29 mouse cellular contexts compared by ENCODE assay signal in genomic region chr1:123995780-123996179, GRCm38 (mm10). TPM values are rescaled to one million over a fixed set of nuclear protein-coding genes. Genes with fewer than 3 reads are reported as not detected.
DNase-seq lines count a peak whose midpoint lies in the region; ATAC-seq and TF ChIP-seq lines count a peak whose summit lies in the region.
"Had no signal": no experiment of that assay in that cellular context is flagged by ENCODE, and none has a peak within 500 bp of the region (broad histone marks: within the 10 kb centered on the region; RNA-seq: fewer than 3 reads in every experiment).

No protein-coding gene starts in this region.

- no peaks in the 10 kb centered on the region for H3K9me3 ChIP-seq in forebrain, postnatal 0 days (ENCODE audit: low read length)
- H3K9me3 ChIP-seq in forebrain, embryonic 13.5 days (replicated peaks): no peaks in the 10 kb centered on the region
- H3K9me3 ChIP-seq: embryonic facial prominence, embryonic 15.5 days; limb, embryonic 10.5 days; limb, embryonic 15.5 days; liver, embryonic 13.5 days; megakaryocyte, embryonic 14.5 days; midbrain, embryonic 15.5 days had no signal

- DNase-seq in forebrain, postnatal 0 days: peak; percentile 35
- DNase-seq in layer of hippocampus, postnatal 10 days (ENCODE audit: low spot score in 2 of 2): peak; percentile 6 to 14
- no peak for DNase-seq in layer of hippocampus, adult 2 months (ENCODE audit: low spot score in 2 of 2)
- DNase-seq in right cerebral cortex, postnatal 10 days (ENCODE audit: low spot score in 2 of 2): peak; percentile 52 to 67
- DNase-seq in right cerebral cortex, postnatal 14 days: no peak
- no peak for DNase-seq in heart, adult 2 months
- DNase-seq: adrenal gland, postnatal 14 days; cerebellum, adult 18-20 months; cerebellum, postnatal 10 days; gastrocnemius, postnatal 25 days; heart, adult 11 months; heart, postnatal 36 days; kidney, adult 2 months; kidney, postnatal 36 days; liver, embryonic 13.5 days; lung, adult 18-20 months; lung, postnatal 4 days; thymus, postnatal 4 days had no signal

- no peak for TF ChIP-seq POLR2A in heart, adult 2 months (IDR thresholded peaks at IDR 0.05; ENCODE audit: insufficient read depth, low read depth, low read length)

- TF ChIP-seq EP300 in heart, adult 2 months (IDR thresholded peaks at IDR 0.05; ENCODE audit: insufficient read depth, low read depth, low read length): no peak

- no peaks in the 10 kb centered on the region for H3K36me3 ChIP-seq in forebrain, postnatal 0 days (ENCODE audit: insufficient read depth)
- H3K36me3 ChIP-seq in forebrain, embryonic 13.5 days (ENCODE audit: poor library complexity, severe bottlenecking): no peaks in the 10 kb centered on the region
- no peaks in the 10 kb centered on the region for H3K36me3 ChIP-seq in heart, adult 2 months (ENCODE audit: control insufficient read depth, insufficient read depth, low read length)
- H3K36me3 ChIP-seq: embryonic facial prominence, embryonic 15.5 days; limb, embryonic 10.5 days; limb, embryonic 15.5 days; liver, embryonic 13.5 days; midbrain, embryonic 15.5 days had no signal

- 27% methylated on average over 3 of the region's 3 CpGs for WGBS in forebrain, postnatal 0 days
- WGBS in forebrain, embryonic 13.5 days: 53% methylated on average over 3 of the region's 3 CpGs
- WGBS in heart, adult 2 months: 80% methylated on average over 3 of the region's 3 CpGs

- no peak for TF ChIP-seq CTCF in forebrain, postnatal 0 days (IDR thresholded peaks at IDR 0.05; ENCODE audit: low read depth)
- no peak for TF ChIP-seq CTCF in layer of hippocampus, adult 2 months (conservative IDR thresholded peaks at IDR 0.05)
- TF ChIP-seq CTCF in heart, adult 2 months (IDR thresholded peaks at IDR 0.05): no peak

- no peak overlapping the region for H3K4me3 ChIP-seq in forebrain, postnatal 0 days (ENCODE audit: low read depth, low read length)
- H3K4me3 ChIP-seq in forebrain, embryonic 13.5 days: no peak overlapping the region
- no peak overlapping the region for H3K4me3 ChIP-seq in layer of hippocampus, adult 2 months
- no peak overlapping the region for H3K4me3 ChIP-seq in heart, adult 2 months
- H3K4me3 ChIP-seq: embryonic facial prominence, embryonic 15.5 days; limb, embryonic 10.5 days; limb, embryonic 15.5 days; liver, embryonic 13.5 days; megakaryocyte, embryonic 14.5 days; midbrain, embryonic 15.5 days had no signal

- no peaks in the 10 kb centered on the region for H3K4me1 ChIP-seq in forebrain, postnatal 0 days (ENCODE audit: insufficient read depth)
- H3K4me1 ChIP-seq in forebrain, embryonic 13.5 days: no peaks in the 10 kb centered on the region
- H3K4me1 ChIP-seq in heart, adult 2 months (ENCODE audit: control insufficient read depth, insufficient read depth, low read length): no peaks in the 10 kb centered on the region
- H3K4me1 ChIP-seq: embryonic facial prominence, embryonic 15.5 days; limb, embryonic 10.5 days; limb, embryonic 15.5 days; liver, embryonic 13.5 days; megakaryocyte, embryonic 14.5 days; midbrain, embryonic 15.5 days had no signal

- no peak overlapping the region for H3K27ac ChIP-seq in forebrain, postnatal 0 days (ENCODE audit: low read depth, low read length)
- H3K27ac ChIP-seq in forebrain, embryonic 13.5 days: no peak overlapping the region
- no peak overlapping the region for H3K27ac ChIP-seq in layer of hippocampus, adult 2 months
- H3K27ac ChIP-seq in heart, adult 2 months: no peak overlapping the region
- H3K27ac ChIP-seq: embryonic facial prominence, embryonic 15.5 days; hindbrain, embryonic 14.5 days; limb, embryonic 10.5 days; limb, embryonic 15.5 days; liver, embryonic 13.5 days; midbrain, embryonic 15.5 days had no signal

- H3K79me2 ChIP-seq in heart, adult 2 months (replicated peaks; ENCODE audit: control insufficient read depth, insufficient read depth, low read length): no peaks in the 10 kb centered on the region

- H3K9ac ChIP-seq in forebrain, postnatal 0 days: no peak overlapping the region
- H3K9ac ChIP-seq in forebrain, embryonic 13.5 days: no peak overlapping the region
- H3K9ac ChIP-seq in heart, adult 2 months (ENCODE audit: low read depth, low read length): no peak overlapping the region
- H3K9ac ChIP-seq: embryonic facial prominence, embryonic 15.5 days; hindbrain, embryonic 14.5 days; limb, embryonic 15.5 days; liver, embryonic 13.5 days; midbrain, embryonic 15.5 days had no signal

- peak; percentile 55; the same call in 1 of the 2 replicates for ATAC-seq in forebrain, postnatal 0 days
- ATAC-seq in forebrain, embryonic 13.5 days: no peak
- ATAC-seq: CD4-positive, CD25-positive, alpha-beta regulatory T cell, adult 4 months; lung, postnatal 0 days; midbrain, embryonic 15.5 days had no signal

- H3K27me3 ChIP-seq in forebrain, postnatal 0 days (ENCODE audit: insufficient read depth, low read length): no peaks in the 10 kb centered on the region
- no peaks in the 10 kb centered on the region for H3K27me3 ChIP-seq in forebrain, embryonic 13.5 days
- H3K27me3 ChIP-seq in heart, adult 2 months (ENCODE audit: control insufficient read depth, insufficient read depth, low read length): no peaks in the 10 kb centered on the region
- H3K27me3 ChIP-seq: embryonic facial prominence, embryonic 15.5 days; limb, embryonic 15.5 days; liver, embryonic 13.5 days; megakaryocyte, embryonic 14.5 days; midbrain, embryonic 15.5 days had no signal

- intact Hi-C loops in heart, adult 2 months (cut with DNase I): no loop called here

- H3K4me2 ChIP-seq in forebrain, postnatal 0 days (ENCODE audit: low read depth): no peak overlapping the region
- H3K4me2 ChIP-seq in forebrain, embryonic 13.5 days: no peak overlapping the region
- H3K4me2 ChIP-seq: embryonic facial prominence, embryonic 15.5 days; heart, embryonic 11.5 days; hindbrain, embryonic 14.5 days; limb, embryonic 15.5 days; liver, embryonic 13.5 days; midbrain, embryonic 15.5 days had no signal

RNA-seq across cellular contexts. Expression of gene Dpp10, which starts 49.6 kb away (rescaled TPM):
- total RNA-seq in forebrain, postnatal 0 days (2014; rRNA removed): 53.8 and 62.2 TPM in 2 replicates
- 14.0 and 16.4 TPM in 2 replicates for polyA plus RNA-seq in forebrain, postnatal 0 days (2015; fragmentation: Nextera tagmentation; extraction: Ambion mirVana)
- polyA plus RNA-seq in forebrain, embryonic 13.5 days (2015; fragmentation: Nextera tagmentation; extraction: Ambion mirVana): 2.9 and 3.2 TPM in 2 replicates
- total RNA-seq in layer of hippocampus, postnatal 10 days (2021): 10 to 100 TPM; 33.8 to 39.7 TPM
- total RNA-seq in layer of hippocampus, adult 2 months (2021): 10 to 100 TPM; 30.4 to 38.9 TPM
- not detected for total RNA-seq in heart, adult 2 months (2021)
- not detected in 2 replicates for polyA plus RNA-seq in heart, adult 2 months (2012; rRNA removed)
- total RNA-seq: common myeloid progenitor, adult 5-6 weeks; gastrocnemius, postnatal 25 days; heart, postnatal 36 days had no signal
- polyA plus RNA-seq: lung, postnatal 0 days had no signal

Comparison
In these comparisons a context has a peak if more than half of its experiments do, and no peak if none do; other contexts are left out.
1. DNase-seq: peak in forebrain, postnatal 0 days (single experiment), layer of hippocampus, postnatal 10 days (2 of 2) and right cerebral cortex, postnatal 10 days (2 of 2); none in layer of hippocampus, adult 2 months (0 of 2), right cerebral cortex, postnatal 14 days (single experiment) and heart, adult 2 months (0 of 2).
2. RNA of gene Dpp10, which starts 49.6 kb away (total RNA-seq): 53.8 to 62.2 TPM in forebrain, postnatal 0 days, 33.8 to 39.7 TPM in layer of hippocampus, postnatal 10 days and 30.4 to 38.9 TPM in layer of hippocampus, adult 2 months; not detected in heart, adult 2 months; every median in the first group is over 10 times any median in the second.